Mouse (Mus musculus): ENCODE data around the gene Iqsec1.

GRCm38 (mm10) chr6:90812584-90812983 is 175.9 kb downstream of the Iqsec1 start:
- TF ChIP-seq GATA1 (IDR thresholded peaks at IDR 0.05; ENCODE audit: borderline replicate concordance, low read length): no peak
- TF ChIP-seq FLI1 (IDR thresholded peaks at IDR 0.05; ENCODE audit: low read length): no peak

Measured in megakaryocyte, embryonic 14.5 days (primary cell).